Mouse (Mus musculus) stomach, postnatal 0 days (tissue): ENCODE results near the gene Mcmbp. TPM values are rescaled to one million over a fixed set of nuclear protein-coding genes. Genes with fewer than 3 reads are reported as not detected.

Source experiments
- ATAC-seq: fragments of 200-750 bp; cut with Nextera tagmentation; 2 replicates; pipeline ENCODE4 v1.8.0; 2017; ENCODE audit not compliant: low FRiP score, low TSS enrichment
- DNase-seq: peaks from one replicate; pipeline ENCODE4 v3.0.0-alpha.2; 2016; ENCODE audit warnings: low spot score
- H3K27ac ChIP-seq: fragments of 300-500 bp; sonication (generic); replicated peaks from 2 replicates; pipeline ENCODE4 v1.5.1; 2014; ENCODE audit warnings: mild to moderate bottlenecking, control low read depth
- H3K27me3 ChIP-seq: fragments of 300-500 bp; sonication (generic); 2 replicates; pipeline ENCODE4 v1.6.1; 2014; ENCODE audit warnings: low read length; ENCODE audit not compliant: control insufficient read depth, insufficient read depth
- H3K36me3 ChIP-seq: fragments of 300-500 bp; sonication (generic); 2 replicates; pipeline ENCODE4 v1.6.1; 2014; ENCODE audit warnings: low read length, mixed read lengths; ENCODE audit not compliant: control insufficient read depth, insufficient read depth
- H3K4me1 ChIP-seq: fragments of 300-500 bp; sonication (generic); replicated peaks from 2 replicates; pipeline ENCODE4 v1.6.1; 2014; ENCODE audit warnings: antibody characterized with exemption; ENCODE audit not compliant: control insufficient read depth, insufficient read depth
- H3K4me2 ChIP-seq: fragments of 300-500 bp; sonication (generic); replicated peaks from 2 replicates; pipeline ENCODE4 v1.6.1; 2014; ENCODE audit warnings: low read depth, mild to moderate bottlenecking, control low read depth, moderate library complexity
- H3K4me3 ChIP-seq: fragments of 300-500 bp; sonication (generic); 2 replicates; pipeline ENCODE4 v1.5.1; 2014; ENCODE audit warnings: low read depth, low read length, control low read depth
- H3K9ac ChIP-seq: fragments of 300-500 bp; sonication (generic); 2 replicates; pipeline ENCODE4 v1.6.1; 2014; ENCODE audit warnings: mild to moderate bottlenecking, low read length, control low read depth, mixed read lengths
- H3K9me3 ChIP-seq: fragments of 300-500 bp; sonication (generic); 2 replicates; pipeline ENCODE4 v1.6.1; 2016; ENCODE audit warnings: low read length; ENCODE audit not compliant: control insufficient read depth
- CTCF ChIP-seq: IDR thresholded peaks from 2 replicates; pipeline ENCODE4 v1.5.1; 2016; ENCODE audit warnings: antibody characterized with exemption, low read depth, mild to moderate bottlenecking, moderate library complexity
- EP300 ChIP-seq: optimal IDR thresholded peaks from 2 replicates; pipeline ENCODE3; 2016; ENCODE audit warnings: antibody characterized with exemption
- WGBS: fragments of 180-500 bp; shearing (Covaris S2); extraction: QIAGEN DNeasy Blood & Tissue Kit; methylation state at CpG from one replicate; pipeline ENCODE4 v1.1.7; 2014; 5-methylcytosine and 5-hydroxymethylcytosine counted together
- polyA plus RNA-seq: library from polyadenylated mRNA; unstranded; fragments of >200 nt; fragmentation: Nextera tagmentation; extraction: Ambion mirVana; gene quantifications from 2 replicates; pipeline ENCODE4 v1.2.1, GENCODE M21; 2015

The Mcmbp gene
- polyA plus RNA-seq, 1 experiment from 2014 or later: 37.1 TPM

DNA sequence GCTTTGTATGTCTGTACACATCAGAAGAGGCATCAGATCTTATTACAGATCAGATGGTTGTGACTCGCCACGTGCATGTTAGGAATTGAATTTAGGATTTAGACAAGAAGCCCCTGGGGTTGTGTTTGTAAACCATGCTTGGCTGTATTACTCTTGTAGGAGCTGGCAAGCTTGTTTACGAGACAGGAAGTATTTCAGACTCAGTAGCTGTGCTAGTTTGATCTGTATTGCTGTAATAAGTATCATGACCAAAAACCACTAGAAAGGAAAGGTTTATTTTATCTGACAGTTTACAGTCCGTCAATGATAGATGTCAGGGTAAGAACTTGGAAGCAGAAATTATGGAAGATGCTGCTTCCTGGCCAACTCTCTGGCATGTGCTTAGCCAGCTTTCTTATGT, 18.7 kb upstream of the Mcmbp start:
- Histone ChIP-seq H3K27me3 (no peaks in the 10 kb centered on the region), H3K4me1 (no peaks in the 10 kb centered on the region), H3K4me3 (no peak overlapping the region), H3K4me2 (no peak overlapping the region), H3K9ac (no peak overlapping the region), H3K27ac (no peak overlapping the region), H3K9me3 (no peaks in the 10 kb centered on the region), H3K36me3 (peaks cover 35% of the 10 kb centered on the region)
- no peak for DNase-seq
- WGBS: 77% methylated on average over 4 of the region's 4 CpGs
- no peak for ATAC-seq
- TF ChIP-seq CTCF (no peak), EP300 (no peak)

DNA sequence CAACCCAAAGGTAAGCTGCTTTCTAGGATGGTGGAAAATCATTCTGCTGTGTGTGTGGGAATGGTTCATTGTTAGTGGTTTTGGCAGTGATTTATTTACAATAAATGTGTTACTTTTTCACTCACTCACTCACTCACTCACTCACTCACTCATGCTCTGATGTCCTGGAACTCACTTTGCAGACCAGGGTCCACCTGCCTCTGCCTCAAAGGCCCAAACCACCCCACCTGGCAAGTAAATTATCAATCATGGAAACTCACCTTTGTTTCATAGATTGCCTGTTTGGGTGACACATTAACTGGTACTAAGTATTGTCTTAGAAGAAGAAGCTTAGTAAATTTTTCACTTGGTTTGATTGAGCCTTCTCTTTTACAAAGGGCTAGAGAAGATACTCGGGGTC, 15.1 kb upstream of the Mcmbp start:
- Histone ChIP-seq H3K27me3 (no peaks in the 10 kb centered on the region), H3K36me3 (peaks cover 39% of the 10 kb centered on the region), H3K4me2 (no peak overlapping the region), H3K9ac (no peak overlapping the region), H3K9me3 (no peaks in the 10 kb centered on the region), H3K4me3 (no peak overlapping the region), H3K4me1 (no peaks in the 10 kb centered on the region), H3K27ac (no peak overlapping the region)
- no peak for DNase-seq
- WGBS: 93% methylated on average over 1 of the region's 1 CpGs
- no peak for ATAC-seq
- no peak for TF ChIP-seq EP300
- no peak for TF ChIP-seq CTCF

DNA sequence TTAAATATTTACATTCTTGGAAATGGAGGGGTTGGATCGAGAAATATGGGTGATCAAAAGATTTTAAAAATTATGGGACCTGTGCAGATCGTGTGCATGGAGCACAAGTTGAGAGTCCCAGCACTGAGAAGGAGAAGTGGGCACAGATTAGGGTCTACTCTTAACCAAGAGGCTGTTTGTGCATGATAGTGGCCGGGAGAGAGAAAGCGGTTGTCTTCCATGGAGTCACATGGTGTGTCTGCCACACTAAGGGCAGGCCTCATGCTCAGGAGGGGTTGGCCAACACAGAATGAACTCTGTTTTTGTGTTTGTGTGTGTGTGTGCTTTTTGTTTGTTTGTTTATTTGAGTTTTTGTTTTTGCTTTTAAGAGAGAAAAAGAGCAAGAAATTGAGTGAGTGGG, 11.7 kb upstream of the Mcmbp start:
- H3K4me1 ChIP-seq: no peaks in the 10 kb centered on the region; the same call in 1 of the 2 replicates
- H3K27ac ChIP-seq: no peak overlapping the region
- H3K9ac ChIP-seq: no peak overlapping the region
- DNase-seq (no peak), ATAC-seq (no peak)
- H3K27me3 ChIP-seq: no peaks in the 10 kb centered on the region
- 57% methylated on average over 4 of the region's 4 CpGs for whole genome bisulfite sequencing
- no peaks in the 10 kb centered on the region for H3K9me3 ChIP-seq
- TF ChIP-seq CTCF: no peak
- no peak for TF ChIP-seq EP300
- H3K4me2 ChIP-seq: no peak overlapping the region
- H3K36me3 ChIP-seq: peaks cover 28% of the 10 kb centered on the region
- H3K4me3 ChIP-seq: no peak overlapping the region

DNA sequence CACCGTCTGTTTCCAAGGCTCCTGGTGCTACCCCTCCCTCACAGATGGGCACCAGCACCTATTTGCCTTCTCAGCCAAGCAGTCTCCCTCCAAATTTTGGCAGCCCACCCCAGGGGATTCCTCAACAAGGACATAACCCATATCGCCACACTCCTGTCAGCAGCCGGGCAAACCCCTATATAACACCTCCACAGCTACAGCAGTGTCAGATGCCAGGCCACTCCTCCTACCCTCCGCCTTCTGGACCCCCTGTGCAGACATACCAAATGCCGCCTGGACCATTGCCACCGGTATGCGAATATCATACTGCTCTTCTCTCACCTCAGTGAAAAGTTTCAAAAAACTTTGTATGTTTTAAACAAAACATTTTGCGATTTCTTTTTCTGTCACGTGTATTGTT, 10.0 kb upstream of the Mcmbp start:
- 89% methylated on average over 9 of the region's 9 CpGs for WGBS

DNA sequence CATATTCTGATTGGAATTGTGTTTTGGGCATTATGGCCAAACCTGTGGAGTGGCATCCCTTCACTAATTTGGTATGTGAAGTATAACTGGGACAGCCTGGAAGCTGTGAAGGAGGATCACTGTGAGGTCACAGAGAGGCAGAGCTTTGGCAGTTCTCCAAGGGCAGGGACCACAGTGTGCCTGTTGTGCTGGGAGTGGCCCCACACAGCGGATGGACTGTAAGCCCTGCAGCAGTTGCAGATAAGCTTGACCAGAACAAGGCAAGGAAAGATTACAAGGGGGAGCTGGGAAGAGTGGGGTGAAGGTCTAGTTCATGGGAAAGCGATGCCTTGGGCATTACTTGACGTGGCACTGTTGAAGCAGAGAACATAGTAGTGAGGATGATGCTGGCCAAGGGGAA, 8.5 kb upstream of the Mcmbp start:
- H3K27ac ChIP-seq: peak overlapping the region; percentile 0; the same call in 1 of the 2 replicates
- 43% methylated on average over 3 of the region's 3 CpGs for WGBS
- no peaks in the 10 kb centered on the region for H3K9me3 ChIP-seq
- H3K4me2 ChIP-seq: no peak overlapping the region
- peak; percentile 85 for DNase-seq
- peak; percentile 60 for ATAC-seq
- no peak overlapping the region for H3K9ac ChIP-seq
- H3K4me3 ChIP-seq: no peak overlapping the region
- peaks cover 11% of the 10 kb centered on the region; the same call in 1 of the 2 replicates for H3K36me3 ChIP-seq
- peaks cover 6% of the 10 kb centered on the region for H3K4me1 ChIP-seq
- TF ChIP-seq CTCF (no peak), EP300 (no peak)
- no peaks in the 10 kb centered on the region for H3K27me3 ChIP-seq

More for the DNA sequence above, 10.0 kb upstream of the Mcmbp start:
- ATAC-seq (no peak), DNase-seq (no peak)
- Histone ChIP-seq H3K27ac (no peak overlapping the region), H3K4me3 (no peak overlapping the region), H3K4me1 (peaks cover 6% of the 10 kb centered on the region), H3K36me3 (peaks cover 25% of the 10 kb centered on the region), H3K4me2 (no peak overlapping the region), H3K27me3 (no peaks in the 10 kb centered on the region), H3K9ac (no peak overlapping the region), H3K9me3 (no peaks in the 10 kb centered on the region)
- TF ChIP-seq CTCF (no peak), EP300 (no peak)

DNA sequence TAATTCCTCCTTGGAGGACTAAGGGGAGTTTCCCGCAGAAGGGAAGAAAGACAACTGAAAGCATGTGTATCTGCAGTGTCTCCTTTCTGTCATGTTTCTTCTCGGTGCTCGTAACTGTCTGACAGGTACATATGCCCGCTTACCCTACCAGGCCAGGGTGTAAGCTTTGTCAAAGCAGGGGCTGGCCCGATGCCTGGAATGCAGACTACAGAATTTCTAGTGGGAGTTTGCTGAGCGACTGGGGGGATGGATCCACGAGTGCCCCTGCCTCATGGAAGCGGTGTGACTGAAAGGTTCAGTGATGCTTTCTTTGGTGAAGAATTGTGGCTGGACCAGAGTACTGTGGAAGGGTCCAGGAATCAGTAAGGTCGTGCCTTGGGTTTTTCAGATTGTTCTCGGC, 5.9 kb upstream of the Mcmbp start:
- Histone ChIP-seq H3K27me3 (no peaks in the 10 kb centered on the region), H3K9me3 (no peaks in the 10 kb centered on the region), H3K4me1 (peaks cover 6% of the 10 kb centered on the region), H3K4me2 (peak overlapping the region; percentile 88; the same call in 1 of the 2 replicates), H3K9ac (peak overlapping the region; percentile 94; the same call in 1 of the 2 replicates), H3K4me3 (peak overlapping the region; percentile 95; the same call in 1 of the 2 replicates), H3K36me3 (peaks cover 2% of the 10 kb centered on the region; the same call in 1 of the 2 replicates), H3K27ac (no peak overlapping the region)
- DNase-seq (no peak), ATAC-seq (no peak)
- 79% methylated on average over 10 of the region's 10 CpGs for WGBS
- TF ChIP-seq CTCF (no peak), EP300 (no peak)
